Comparison of ENCODE assay signal across 15 mouse cellular contexts in genomic region chr8:56054324-56054723, GRCm38 (mm10).
"Had no signal": no experiment of that assay in that cellular context is flagged by ENCODE, and none has a peak within 500 bp of the region (broad histone marks: within the 10 kb centered on the region; RNA-seq: fewer than 3 reads in every experiment).

No protein-coding gene starts in this region.

- DNase-seq: retina, postnatal 1 day; right cerebral cortex, adult 18-20 months; right cerebral cortex, postnatal 14 days; right cerebral cortex, postnatal 25 days; right cerebral cortex, postnatal 4 days; spleen, adult 18-20 months; thymus, adult 18-20 months; thymus, adult 2 months; thymus, postnatal 14 days; thymus, postnatal 25 days; thymus, postnatal 36 days; thymus, postnatal 4 days had no signal

- H3K4me1 ChIP-seq: neural tube, embryonic 15.5 days; stomach, embryonic 15.5 days had no signal

- H3K4me3 ChIP-seq: neural tube, embryonic 15.5 days; stomach, embryonic 15.5 days had no signal

- H3K36me3 ChIP-seq: neural tube, embryonic 15.5 days; stomach, embryonic 15.5 days had no signal

- H3K9ac ChIP-seq: neural tube, embryonic 15.5 days; stomach, embryonic 15.5 days had no signal

- H3K27ac ChIP-seq: neural tube, embryonic 15.5 days; stomach, embryonic 15.5 days; stomach, postnatal 0 days had no signal

- H3K4me2 ChIP-seq: neural tube, embryonic 15.5 days; stomach, embryonic 15.5 days had no signal

- H3K9me3 ChIP-seq: neural tube, embryonic 15.5 days; stomach, embryonic 15.5 days had no signal

- H3K27me3 ChIP-seq: neural tube, embryonic 15.5 days; stomach, embryonic 15.5 days had no signal
